Mouse (Mus musculus): ENCODE data around the gene Gadd45g. TPM values are rescaled to one million over a fixed set of nuclear protein-coding genes. Genes with fewer than 3 reads are reported as not detected.

Gadd45g gene
- total and polyA plus RNA-seq, 3 experiments, result 2.5 to 2.9 (median 2.7) TPM

DNA sequence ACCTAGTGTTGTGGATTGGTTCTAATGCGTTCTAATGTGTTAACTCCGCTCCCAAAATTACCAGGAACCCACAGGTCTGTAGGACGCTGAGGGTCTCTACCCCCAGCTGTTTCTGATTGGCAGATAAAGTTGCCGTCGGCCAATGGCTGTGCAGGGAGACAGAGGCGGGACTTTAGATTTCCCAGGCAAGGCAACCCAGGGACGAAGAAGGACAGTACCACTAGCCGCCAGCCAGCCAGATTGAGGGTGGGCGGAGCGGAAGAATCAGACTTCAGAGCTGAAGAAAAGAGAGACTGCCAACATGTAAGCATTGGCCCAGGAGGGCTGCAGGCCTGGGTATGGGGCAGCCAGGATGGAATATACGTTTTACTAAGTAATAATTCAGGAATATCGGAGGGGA, 38.3 kb upstream of the Gadd45g start:
- TF ChIP-seq KAT2A (IDR thresholded peaks at IDR 0.05; ENCODE audit: insufficient replicate concordance, low read length) (no peak), MAFK (IDR thresholded peaks at IDR 0.05; ENCODE audit: insufficient replicate concordance, low read length) (no peak), POLR2AphosphoS2 (IDR thresholded peaks at IDR 0.05; ENCODE audit: low read depth, low read length) (no peak), BHLHE40 (IDR thresholded peaks at IDR 0.05; ENCODE audit: low read depth, low read length) (no peak), MAZ (IDR thresholded peaks at IDR 0.05; ENCODE audit: low read depth, low read length) (no peak), SMC3 (IDR thresholded peaks at IDR 0.05; ENCODE audit: low read depth, low read length) (no peak), CHD1 (IDR thresholded peaks at IDR 0.05; ENCODE audit: low read depth, low read length) (no peak), E2F4 (IDR thresholded peaks at IDR 0.05; ENCODE audit: insufficient replicate concordance, low read depth, low read length) (no peak), ZMIZ1 (IDR thresholded peaks at IDR 0.05; ENCODE audit: low read depth, low read length) (no peak), MEF2A (IDR thresholded peaks at IDR 0.05; ENCODE audit: borderline replicate concordance, low read depth, low read length) (no peak), TBP (conservative IDR thresholded peaks at IDR 0.05; ENCODE audit: low read depth, low read length) (no peak), RAD21 (IDR thresholded peaks at IDR 0.05; ENCODE audit: low read depth, low read length) (no peak), JUN (IDR thresholded peaks at IDR 0.05; ENCODE audit: insufficient read depth, low read depth, low read length) (no peak), USF1 (IDR thresholded peaks at IDR 0.05; ENCODE audit: low read depth, low read length) (no peak), IRF4 (IDR thresholded peaks at IDR 0.05; ENCODE audit: low read depth, low read length) (no peak), PAX5 (IDR thresholded peaks at IDR 0.05; ENCODE audit: low read length) (no peak), USF2 (conservative IDR thresholded peaks at IDR 0.05; ENCODE audit: low read depth, low read length) (no peak), JUND (conservative IDR thresholded peaks at IDR 0.05; ENCODE audit: low read depth, low read length) (no peak), SIN3A (IDR thresholded peaks at IDR 0.05; ENCODE audit: low read length) (no peak)
- Histone ChIP-seq H3K4me2 (ENCODE audit: insufficient read depth, low read depth, poor library complexity, severe bottlenecking) (no peak overlapping the region), H3K4me3 (replicated peaks in 1 of 3; ENCODE audit: low read depth in 2 of 3, low read length in 2 of 3, poor library complexity in 1 of 3) (no peak overlapping the region), H3K4me1 (ENCODE audit: control insufficient read depth in 1 of 2, insufficient read depth in 2 of 2) (peaks cover 0 to 7% of the 10 kb centered on the region in 2 experiments; a peak in 1 of 4 replicates), H3K27ac (ENCODE audit: insufficient read depth, low read depth) (no peak overlapping the region), H3K27me3 (replicated peaks) (no peaks in the 10 kb centered on the region), H3K36me3 (replicated peaks in 1 of 2; ENCODE audit: control insufficient read depth in 1 of 2, insufficient read depth in 1 of 2, low read length in 1 of 2) (no peaks in the 10 kb centered on the region), H3K9me3 (replicated peaks; ENCODE audit: low read length) (no peaks in the 10 kb centered on the region), H3K79me2 (replicated peaks; ENCODE audit: control insufficient read depth, extremely low read depth, insufficient read depth, poor library complexity, severe bottlenecking) (no peaks in the 10 kb centered on the region), H3K9ac (ENCODE audit: insufficient read depth, low read depth) (no peak overlapping the region)
- dilution Hi-C loops (cut with MboI; ENCODE audit: extremely low pct_ligation_motif_present, extremely low pct_unique_long_range_greater_than_20kb, low sequenced_read_pairs) (no loop called here), in situ Hi-C loops (cut with MboI; ENCODE audit: low pct_ligation_motif_present, low pct_unique_long_range_greater_than_20kb, low sequenced_read_pairs) (no loop called here)
- DNase-seq (ENCODE audit: extremely low read depth), result no peak
